Mouse (Mus musculus) limb, embryonic 12.5 days (tissue): Measurements from ENCODE around the gene Zbtb48. TPM values are rescaled to one million over a fixed set of nuclear protein-coding genes. Genes with fewer than 3 reads are reported as not detected.

Source experiments
- ATAC-seq: fragments of 200-750 bp; cut with Nextera tagmentation; 2 replicates; pipeline ENCODE4 v1.8.0; 2017; ENCODE audit warnings: low read depth, moderate TSS enrichment; ENCODE audit not compliant: insufficient number of reproducible peaks, insufficient read depth, low FRiP score, low TSS enrichment
- H3K27ac ChIP-seq: fragments of 300-500 bp; sonication (generic); 2 replicates; pipeline ENCODE4 v1.5.1; 2016; ENCODE audit warnings: mild to moderate bottlenecking, moderate library complexity
- H3K27me3 ChIP-seq: fragments of 300-500 bp; sonication (generic); 2 replicates; pipeline ENCODE4 v1.6.1; 2016; ENCODE audit warnings: mild to moderate bottlenecking, moderate library complexity
- H3K36me3 ChIP-seq: fragments of 300-500 bp; sonication (generic); 2 replicates; pipeline ENCODE4 v1.6.1; 2016; ENCODE audit warnings: mild to moderate bottlenecking, moderate library complexity
- H3K4me1 ChIP-seq: fragments of 300-500 bp; sonication (generic); replicated peaks from 2 replicates; pipeline ENCODE4 v1.6.1; 2016
- H3K4me2 ChIP-seq: fragments of 300-500 bp; sonication (generic); 2 replicates; pipeline ENCODE4 v1.6.1; 2016; ENCODE audit warnings: mild to moderate bottlenecking, moderate library complexity
- H3K4me3 ChIP-seq: fragments of 300-500 bp; sonication (generic); replicated peaks from 2 replicates; pipeline ENCODE4 v1.5.1; 2016; ENCODE audit warnings: mild to moderate bottlenecking
- H3K9ac ChIP-seq: fragments of 300-500 bp; sonication (generic); replicated peaks from 2 replicates; pipeline ENCODE4 v1.6.1; 2016; ENCODE audit warnings: mild to moderate bottlenecking, moderate library complexity
- H3K9me3 ChIP-seq: fragments of 300-500 bp; sonication (generic); 2 replicates; pipeline ENCODE4 v1.6.1; 2016; ENCODE audit warnings: mild to moderate bottlenecking, moderate library complexity
- WGBS: fragments of 180-500 bp; shearing (Covaris S2); methylation state at CpG from one replicate; pipeline ENCODE4 v1.1.7; 2016; 5-methylcytosine and 5-hydroxymethylcytosine counted together
- polyA plus RNA-seq: library from polyadenylated mRNA; unstranded; fragments of >200 nt; fragmentation: Nextera tagmentation; extraction: Ambion mirVana; gene quantifications from 2 replicates; pipeline ENCODE4 v1.2.1, GENCODE M21; 2016

Zbtb48 gene
- polyA plus RNA-seq, 1 experiment from 2014 or later, result 25.6 TPM

GRCm38 (mm10) chr4:152000906-152001305, 26.6 kb downstream of the Zbtb48 start:
- H3K27me3 ChIP-seq, result no peaks in the 10 kb centered on the region
- 30% methylated on average over 4 of the region's 4 CpGs for WGBS
- H3K27ac ChIP-seq, result no peak overlapping the region
- peaks cover 21% of the 10 kb centered on the region for H3K4me1 ChIP-seq
- H3K4me3 ChIP-seq, result no peak overlapping the region
- H3K4me2 ChIP-seq, result no peak overlapping the region
- no peak for ATAC-seq
- no peak overlapping the region for H3K9ac ChIP-seq
- H3K9me3 ChIP-seq, result no peaks in the 10 kb centered on the region
- H3K36me3 ChIP-seq, result no peaks in the 10 kb centered on the region

GRCm38 (mm10) chr4:151999481-151999880, 28.0 kb downstream of the Zbtb48 start:
- Histone ChIP-seq H3K4me1 (peaks cover 21% of the 10 kb centered on the region), H3K4me3 (no peak overlapping the region), H3K27me3 (no peaks in the 10 kb centered on the region), H3K9ac (no peak overlapping the region), H3K27ac (no peak overlapping the region), H3K36me3 (no peaks in the 10 kb centered on the region), H3K4me2 (no peak overlapping the region), H3K9me3 (no peaks in the 10 kb centered on the region)
- ATAC-seq, result no peak
- WGBS, result 68% methylated on average over 3 of the region's 3 CpGs

- Histone ChIP-seq H3K4me2 (peak overlapping the region; percentile 65), H3K36me3 (peaks cover 10% of the 10 kb centered on the region; the same call in 1 of the 2 replicates), H3K4me3 (peak overlapping the region; percentile 98), H3K27me3 (no peaks in the 10 kb centered on the region), H3K27ac (no peak overlapping the region), H3K4me1 (peaks cover 36% of the 10 kb centered on the region), H3K9me3 (no peaks in the 10 kb centered on the region), H3K9ac (no peak overlapping the region)
- WGBS, result 56% methylated on average over 3 of the region's 3 CpGs
- ATAC-seq, result no peak
Measured at GRCm38 (mm10) chr4:151997701-151998100, 29.8 kb downstream of the Zbtb48 start.

GRCm38 (mm10) chr4:151996951-151997222, 30.6 kb downstream of the Zbtb48 start:
- H3K27ac ChIP-seq, result peak overlapping the region; percentile 89
- peaks cover 19% of the 10 kb centered on the region for H3K36me3 ChIP-seq
- no peak for ATAC-seq
- H3K27me3 ChIP-seq, result no peaks in the 10 kb centered on the region
- peak overlapping the region; percentile 65 for H3K4me2 ChIP-seq
- H3K9me3 ChIP-seq, result no peaks in the 10 kb centered on the region
- H3K4me1 ChIP-seq, result peaks cover 36% of the 10 kb centered on the region
- H3K9ac ChIP-seq, result peak overlapping the region; percentile 97
- peak overlapping the region; percentile 98 for H3K4me3 ChIP-seq
- WGBS, result 4% methylated on average over 13 of the region's 13 CpGs

- Histone ChIP-seq H3K36me3 (peaks cover 24% of the 10 kb centered on the region), H3K4me1 (peaks cover 36% of the 10 kb centered on the region), H3K4me2 (peak within 1 kb of the TSS; percentile 77), H3K9me3 (no peaks in the 10 kb centered on the region), H3K9ac (peak within 1 kb of the TSS; percentile 97), H3K4me3 (peak within 1 kb of the TSS; percentile 98), H3K27me3 (no peaks in the 10 kb centered on the region), H3K27ac (peak within 1 kb of the TSS; percentile 89)
- WGBS, result under 1% methylated on average over 88 of the region's 94 CpGs
- ATAC-seq, result peak; percentile 96
Measured at GRCm38 (mm10) chr4:151996173-151996950, 31.1 kb downstream of the Zbtb48 start, which contains the start of gene Phf13. Gene Phf13, minus strand, starts transcription at chr4:151996258.

GRCm38 (mm10) chr4:151995371-151996172, 31.9 kb downstream of the Zbtb48 start:
- no peaks in the 10 kb centered on the region for H3K27me3 ChIP-seq
- ATAC-seq, result peak; percentile 72
- under 1% methylated on average over 92 of the region's 111 CpGs for WGBS

GRCm38 (mm10) chr4:151994228-151995171, 33.0 kb downstream of the Zbtb48 start:
- Histone ChIP-seq H3K27ac (peak overlapping the region; percentile 87), H3K4me2 (peak overlapping the region; percentile 77), H3K9ac (peak overlapping the region; percentile 97), H3K9me3 (no peaks in the 10 kb centered on the region), H3K27me3 (no peaks in the 10 kb centered on the region), H3K4me3 (peak overlapping the region; percentile 98), H3K4me1 (peaks cover 26% of the 10 kb centered on the region), H3K36me3 (peaks cover 42% of the 10 kb centered on the region)
- 2% methylated on average over 60 of the region's 61 CpGs for WGBS
- no peak for ATAC-seq

More at GRCm38 (mm10) chr4:151995371-151996172, 31.9 kb downstream of the Zbtb48 start:
- peak overlapping the region; percentile 97 for H3K9ac ChIP-seq
- peak overlapping the region; percentile 87 for H3K27ac ChIP-seq
- peak overlapping the region; percentile 77 for H3K4me2 ChIP-seq
- no peaks in the 10 kb centered on the region for H3K9me3 ChIP-seq
- peaks cover 32% of the 10 kb centered on the region for H3K36me3 ChIP-seq
- peak overlapping the region; percentile 98 for H3K4me3 ChIP-seq
- peaks cover 30% of the 10 kb centered on the region for H3K4me1 ChIP-seq

- H3K9me3 ChIP-seq, result no peaks in the 10 kb centered on the region
- H3K4me1 ChIP-seq, result peaks cover 33% of the 10 kb centered on the region
- 89% methylated on average over 6 of the region's 6 CpGs for WGBS
- no peaks in the 10 kb centered on the region for H3K27me3 ChIP-seq
- H3K4me2 ChIP-seq, result peak overlapping the region; percentile 77; the same call in 1 of the 2 replicates
- no peak overlapping the region for H3K4me3 ChIP-seq
- no peak for ATAC-seq
- no peak overlapping the region for H3K9ac ChIP-seq
- H3K36me3 ChIP-seq, result peaks cover 46% of the 10 kb centered on the region
- no peak overlapping the region for H3K27ac ChIP-seq
Measured at GRCm38 (mm10) chr4:151993035-151993434, 34.4 kb downstream of the Zbtb48 start.

GRCm38 (mm10) chr4:151992091-151992490, 35.4 kb downstream of the Zbtb48 start:
- no peak for ATAC-seq
- Histone ChIP-seq H3K36me3 (peaks cover 46% of the 10 kb centered on the region), H3K9me3 (no peaks in the 10 kb centered on the region), H3K4me2 (no peak overlapping the region), H3K4me3 (no peak overlapping the region), H3K27ac (no peak overlapping the region), H3K4me1 (peaks cover 34% of the 10 kb centered on the region), H3K27me3 (no peaks in the 10 kb centered on the region), H3K9ac (no peak overlapping the region)
- 91% methylated on average over 9 of the region's 9 CpGs for WGBS

GRCm38 (mm10) chr4:151989110-151989488, 38.4 kb downstream of the Zbtb48 start:
- peak overlapping the region; percentile 93 for H3K9ac ChIP-seq
- H3K27ac ChIP-seq, result peak overlapping the region; percentile 94
- H3K4me2 ChIP-seq, result peak overlapping the region; percentile 77
- peaks cover 66% of the 10 kb centered on the region for H3K36me3 ChIP-seq
- peak overlapping the region; percentile 89 for H3K4me3 ChIP-seq
- peak; percentile 2; the same call in 1 of the 2 replicates for ATAC-seq
- no peaks in the 10 kb centered on the region for H3K27me3 ChIP-seq
- 29% methylated on average over 6 of the region's 6 CpGs for WGBS
- H3K9me3 ChIP-seq, result no peaks in the 10 kb centered on the region
- H3K4me1 ChIP-seq, result peaks cover 45% of the 10 kb centered on the region
